Mouse (Mus musculus) embryonic fibroblast, embryonic 13.5 days (primary cell): Measurements from ENCODE around the gene Gpr119.

ENCODE experiments used
- CTCF ChIP-seq: IDR thresholded peaks from 2 replicates; pipeline ENCODE4 v1.5.1; 2011; ENCODE audit warnings: mild to moderate bottlenecking, control low read depth, low read length, moderate library complexity, borderline replicate concordance; ENCODE audit not compliant: insufficient read depth
- POLR2A ChIP-seq: IDR thresholded peaks from 2 replicates; pipeline ENCODE4 v1.6.1; 2011; ENCODE audit warnings: low read depth, mild to moderate bottlenecking, control low read depth, low read length, moderate library complexity

DNA sequence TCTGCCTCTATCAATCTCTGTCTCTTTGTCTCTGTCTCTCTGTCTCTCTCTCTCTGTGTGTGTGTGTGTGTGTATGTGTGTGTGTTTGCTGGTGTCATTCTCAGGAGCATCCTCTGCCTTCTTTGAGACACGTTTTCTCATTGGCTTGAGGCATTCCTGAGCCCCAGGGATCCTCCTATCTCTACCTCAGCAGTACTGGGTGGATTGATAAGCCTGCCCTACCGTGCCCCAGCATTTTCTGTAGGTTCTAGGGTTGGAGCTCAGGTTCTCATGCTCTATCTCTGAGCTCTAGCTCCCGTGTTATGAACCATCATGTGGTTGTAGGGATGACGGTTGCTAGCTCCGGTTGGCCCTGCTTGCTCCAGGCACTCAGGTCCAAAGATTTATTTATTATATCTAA is 9.6 kb upstream of the Gpr119 start:
- TF ChIP-seq POLR2A = no peak
- TF ChIP-seq CTCF = no peak
